Mouse (Mus musculus): ENCODE results near the gene Olfr1115.
"Not testable (repeated sequence)": the region's sequence is repeated elsewhere in the genome, so short reads cannot be mapped to it uniquely, and the experiment has no call there.

Olfr1115 gene

GRCm38 (mm10) chr2:87247713-87248112, at the start of gene Olfr1115:
Olfr1115 (plus strand) TSS chr2:87248013.
- no peak for DNase-seq (ENCODE audit: low spot score in 2 of 2)

GRCm38 (mm10) chr2:87208670-87209069, 39.1 kb upstream of the Olfr1115 start, which contains the start of gene Olfr1113:
Olfr1113 (plus strand) TSS chr2:87208970.
- DNase-seq (ENCODE audit: low spot score in 2 of 2) = no peak

- DNase-seq (ENCODE audit: low spot score in 2 of 2) = no peak
These were observed 19.4 kb downstream of the Olfr1115 start, which contains the start of gene Olfr1116 for GRCm38 (mm10) chr2:87267234-87267633. Olfr1116 (plus strand) TSS chr2:87267534.

- not testable (repeated sequence) for DNase-seq (ENCODE audit: low spot score in 2 of 2)
These were observed 46.2 kb downstream of the Olfr1115 start for GRCm38 (mm10) chr2:87293977-87294376.
